Mouse (Mus musculus): ENCODE measurements around the gene Olfr961. TPM values are rescaled to one million over a fixed set of nuclear protein-coding genes. Genes with fewer than 3 reads are reported as not detected.

Gene Olfr961
- total RNA-seq, 2 experiments from 2014 or later = not detected

Other genes starting within 250 kb of the Olfr961 start
- gene Olfr952, start 217.9 kb upstream of the Olfr961 start, total RNA-seq (2021) = not detected
- gene Olfr954, start 188.4 kb upstream of the Olfr961 start, total RNA-seq (2021) = not detected
- not detected for gene Olfr955, start 173.1 kb upstream of the Olfr961 start, total RNA-seq (2021)
- gene Olfr44, start 151.1 kb upstream of the Olfr961 start, total RNA-seq (2021) = not detected
- not detected for gene Olfr957, start 129.3 kb upstream of the Olfr961 start, total RNA-seq (2021)
- gene Olfr958, start 91.0 kb upstream of the Olfr961 start, total RNA-seq (2021) = not detected
- not detected for gene Olfr959, start 69.5 kb upstream of the Olfr961 start, total RNA-seq (2021)
- under 1 TPM; 0.36 to 0.78 TPM for gene AW551984, start 40.7 kb upstream of the Olfr961 start, total RNA-seq (2021)
- not detected for gene Olfr148, start 34.4 kb upstream of the Olfr961 start, total RNA-seq (2021)
- gene Olfr960, start 23.7 kb upstream of the Olfr961 start, total RNA-seq (2021) = not detected
- gene Olfr963, start 22.1 kb downstream of the Olfr961 start, total RNA-seq (2021) = not detected
- gene Olfr149, start 62.0 kb downstream of the Olfr961 start, total RNA-seq (2021) = not detected
- gene Olfr965, start 66.3 kb downstream of the Olfr961 start, total RNA-seq (2021) = not detected
- gene Olfr150, start 85.9 kb downstream of the Olfr961 start, total RNA-seq (2021) = not detected
- not detected for gene Olfr967, start 101.2 kb downstream of the Olfr961 start, total RNA-seq (2021)
- gene Olfr968, start 138.2 kb downstream of the Olfr961 start, total RNA-seq (2021) = not detected
- not detected for gene Olfr969, start 145.9 kb downstream of the Olfr961 start, total RNA-seq (2021)
- gene Olfr970, start 163.8 kb downstream of the Olfr961 start, total RNA-seq (2021) = not detected
- not detected for gene Olfr971, start 191.8 kb downstream of the Olfr961 start, total RNA-seq (2021)
- not detected for gene Olfr972, start 221.3 kb downstream of the Olfr961 start, total RNA-seq (2021)